Mouse (Mus musculus) gastrocnemius, adult 2 months (tissue): ENCODE results near the gene Tmem151a. TPM values are rescaled to one million over a fixed set of nuclear protein-coding genes. Genes with fewer than 3 reads are reported as not detected.

Experiments used
- DNase-seq: peaks from one replicate; pipeline ENCODE4 v3.0.0; 2022
- H3K27ac ChIP-seq: fragments of 200-600 bp; 2 replicates; pipeline ENCODE4 v1.8.1; 2022; ENCODE audit warnings: mild to moderate bottlenecking
- H3K4me3 ChIP-seq: fragments of 200-600 bp; 2 replicates; pipeline ENCODE4 v1.8.1; 2022; ENCODE audit warnings: mild to moderate bottlenecking, moderate library complexity
- CTCF ChIP-seq: fragments of 200-600 bp; IDR thresholded peaks from 2 replicates; pipeline ENCODE4 v1.8.1; 2022; ENCODE audit warnings: antibody characterized with exemption, mild to moderate bottlenecking, moderate library complexity
- intact Hi-C: fragments of 180-260 bp; cut with DNase I; formaldehyde crosslinking; loops from one replicate; pipeline ENCODE4 v1.15.1; 2025
- total RNA-seq, 2 experiments: library from RNA; stranded (reverse); gene quantifications; 2 replicates each; pipeline ENCODE4 v1.2.3; 2021

Gene Tmem151a
- total RNA-seq, 2 experiments from 2014 or later, result not detected

- intact Hi-C loops, result loop anchor here (5.0 kb wide), 1 partner anchor 54 kb away; no protein-coding TSS in a partner anchor
- TF ChIP-seq CTCF, result no peak
- Histone ChIP-seq H3K4me3 (peak overlapping the region; percentile 76), H3K27ac (peak overlapping the region; percentile 80)
- peak; percentile 84 for DNase-seq
Observed at GRCm38 (mm10) chr19:5071545-5072369, 13.6 kb downstream of the Tmem151a start.

- DNase-seq, result no peak
- H3K27ac ChIP-seq, result peak overlapping the region; percentile 80
- H3K4me3 ChIP-seq, result peak overlapping the region; percentile 76
- no peak for TF ChIP-seq CTCF
- intact Hi-C loops, result loop anchor here (5.0 kb wide), 1 partner anchor 54 kb away; no protein-coding TSS in a partner anchor
Observed at GRCm38 (mm10) chr19:5071077-5071476, 14.3 kb downstream of the Tmem151a start.

GRCm38 (mm10) chr19:5069978-5070377, 15.4 kb downstream of the Tmem151a start:
- intact Hi-C loops, result loop anchor here (5.0 kb wide), 1 partner anchor 53 kb away; no protein-coding TSS in a partner anchor
- Histone ChIP-seq H3K27ac (peak overlapping the region; percentile 80), H3K4me3 (peak overlapping the region; percentile 76)
- TF ChIP-seq CTCF, result no peak
- DNase-seq, result no peak

- DNase-seq, result no peak
- Histone ChIP-seq H3K27ac (peak overlapping the region; percentile 81; the same call in 1 of the 2 replicates), H3K4me3 (peak overlapping the region; percentile 76)
- no peak for TF ChIP-seq CTCF
- intact Hi-C loops, result no loop called here
Observed at GRCm38 (mm10) chr19:5069486-5069885, 15.8 kb downstream of the Tmem151a start.

GRCm38 (mm10) chr19:5068570-5069234, 16.6 kb downstream of the Tmem151a start:
- peak overlapping the region; percentile 81 for H3K27ac ChIP-seq
- TF ChIP-seq CTCF, result no peak
- H3K4me3 ChIP-seq, result peak overlapping the region; percentile 76
- intact Hi-C loops, result no loop called here
- no peak for DNase-seq

- DNase-seq, result peak; percentile 92
- intact Hi-C loops, result no loop called here
- TF ChIP-seq CTCF, result no peak
- peak within 1 kb of the TSS; percentile 76 for H3K4me3 ChIP-seq
- H3K27ac ChIP-seq, result peak within 1 kb of the TSS; percentile 81
Observed at GRCm38 (mm10) chr19:5067867-5068569, 17.3 kb downstream of the Tmem151a start, which contains the start of gene Cd248. Cd248 (plus strand) TSS chr19:5068078.

GRCm38 (mm10) chr19:5067040-5067799, 18.1 kb downstream of the Tmem151a start:
- no peak for TF ChIP-seq CTCF
- DNase-seq, result no peak
- Histone ChIP-seq H3K4me3 (peak overlapping the region; percentile 76), H3K27ac (peak overlapping the region; percentile 81)
- intact Hi-C loops, result no loop called here

GRCm38 (mm10) chr19:5065104-5065503, 20.2 kb downstream of the Tmem151a start:
- Histone ChIP-seq H3K4me3 (no peak overlapping the region), H3K27ac (peak overlapping the region; percentile 81)
- no peak for TF ChIP-seq CTCF
- intact Hi-C loops, result no loop called here
- DNase-seq, result peak; percentile 77

- TF ChIP-seq CTCF, result no peak
- DNase-seq, result peak; percentile 85
- H3K27ac ChIP-seq, result peak overlapping the region; percentile 72
- peak overlapping the region; percentile 11; the same call in 1 of the 2 replicates for H3K4me3 ChIP-seq
- intact Hi-C loops, result no loop called here
Observed at GRCm38 (mm10) chr19:5062446-5062845, 22.9 kb downstream of the Tmem151a start.

- no peak for DNase-seq
- Histone ChIP-seq H3K4me3 (peak overlapping the region; percentile 11; the same call in 1 of the 2 replicates), H3K27ac (peak overlapping the region; percentile 72)
- TF ChIP-seq CTCF, result no peak
- intact Hi-C loops, result no loop called here
Observed at GRCm38 (mm10) chr19:5062041-5062440, 23.3 kb downstream of the Tmem151a start.

- peak overlapping the region; percentile 82 for H3K27ac ChIP-seq
- TF ChIP-seq CTCF, result no peak
Observed at GRCm38 (mm10) chr19:5060365-5061330, 24.7 kb downstream of the Tmem151a start.

More at GRCm38 (mm10) chr19:5060365-5061330, 24.7 kb downstream of the Tmem151a start:
- intact Hi-C loops, result no loop called here
- DNase-seq, result peak; percentile 69
- H3K4me3 ChIP-seq, result no peak overlapping the region
